Mouse (Mus musculus) lung, adult 2 months (tissue): ENCODE results near the gene Mark3. TPM values are rescaled to one million over a fixed set of nuclear protein-coding genes. Genes with fewer than 3 reads are reported as not detected.

Experiments
- DNase-seq: peaks from one replicate; pipeline ENCODE4 v3.0.0; 2022
- H3K4me1 ChIP-seq: fragments of 200-500 bp; 2 replicates; pipeline ENCODE4 v1.6.1; 2011; ENCODE audit warnings: low read length; ENCODE audit not compliant: control insufficient read depth, insufficient read depth
- H3K4me3 ChIP-seq: fragments of 200-500 bp; replicated peaks from 2 replicates; pipeline ENCODE3; 2011; ENCODE audit warnings: low read depth, mild to moderate bottlenecking, control low read depth, low read length; ENCODE audit errors: extremely low read depth
- CTCF ChIP-seq: fragments of 200-500 bp; IDR thresholded peaks from 2 replicates; pipeline ENCODE4 v1.5.1; 2011; ENCODE audit warnings: mild to moderate bottlenecking, low read length, control low read depth; ENCODE audit not compliant: insufficient read depth
- POLR2A ChIP-seq: fragments of 200-500 bp; IDR thresholded peaks from 2 replicates; pipeline ENCODE4 v1.6.1; 2011; ENCODE audit warnings: low read depth, mild to moderate bottlenecking, control low read depth, low read length, borderline replicate concordance; ENCODE audit errors: extremely low read depth
- WGBS: fragments of 180-500 bp; shearing (Covaris S2); methylation state at CpG from one replicate; pipeline ENCODE4 v1.1.7; 2018; 5-methylcytosine and 5-hydroxymethylcytosine counted together
- polyA plus RNA-seq: library from polyadenylated mRNA; depleted of rRNA; stranded (reverse); fragments of >200 nt; gene quantifications from 2 replicates; pipeline ENCODE4 v1.2.3, GENCODE M21; 2012; rRNA removed

Gene Mark3
- polyA plus RNA-seq, 1 experiment = 27.7 TPM

DNA sequence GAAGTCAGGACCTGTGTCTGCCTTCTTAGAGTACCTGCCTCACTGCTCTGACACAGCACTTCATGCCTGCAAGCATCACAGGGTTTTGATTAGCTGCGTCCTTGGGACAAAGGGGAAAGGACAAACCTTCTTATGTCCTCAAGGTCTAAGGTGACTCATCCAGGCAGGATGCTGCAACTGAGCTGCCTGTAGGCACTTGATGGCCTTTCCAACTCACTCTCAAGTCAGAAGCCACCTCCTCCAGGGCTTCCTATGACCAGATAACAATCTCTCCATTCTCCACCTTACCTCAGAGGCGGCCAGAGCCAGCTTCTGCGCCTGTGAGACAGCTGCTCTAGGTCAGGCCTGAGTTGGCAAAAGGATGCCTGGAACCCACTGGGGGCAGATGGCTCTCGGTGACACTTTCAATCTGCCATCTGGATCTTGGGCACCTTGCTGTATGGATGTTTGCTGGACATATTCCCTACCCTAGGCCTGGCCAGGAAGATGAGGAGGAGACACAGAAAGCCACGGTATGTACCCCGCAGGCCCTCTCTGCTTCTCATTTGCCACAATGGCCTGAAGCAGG, 124.1 kb downstream of the Mark3 start:
- 69% methylated on average over 6 of the region's 6 CpGs for WGBS

DNA sequence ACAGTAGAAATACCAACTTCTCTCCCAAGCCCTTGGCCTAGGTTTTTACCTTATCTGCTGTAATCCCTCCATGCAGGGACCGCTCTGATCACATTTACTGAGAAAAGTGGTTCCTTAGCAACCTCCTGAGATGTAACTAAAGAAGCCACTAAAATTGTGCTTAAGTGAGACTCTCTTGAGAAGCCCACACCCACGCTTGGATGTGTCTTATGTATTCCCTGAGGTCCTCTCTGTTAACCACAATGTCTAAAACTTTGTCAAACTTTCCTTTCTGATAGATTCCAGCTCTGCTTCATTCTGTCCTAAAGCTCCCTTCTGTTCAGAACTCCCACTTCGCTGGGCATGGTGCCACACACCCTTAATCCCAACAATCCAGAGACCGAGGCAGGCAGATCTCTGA, 125.2 kb downstream of the Mark3 start:
- TF ChIP-seq POLR2A (no peak), CTCF (no peak)
- H3K4me1 ChIP-seq = peaks cover 12% of the 10 kb centered on the region
- H3K4me3 ChIP-seq = no peak overlapping the region
- no peak for DNase-seq
- 86% methylated on average over 4 of the region's 4 CpGs for WGBS

More for the DNA sequence above, 124.1 kb downstream of the Mark3 start:
- no peak for DNase-seq
- Histone ChIP-seq H3K4me1 (peaks cover 15% of the 10 kb centered on the region), H3K4me3 (no peak overlapping the region)
- TF ChIP-seq POLR2A (no peak), CTCF (no peak)

DNA sequence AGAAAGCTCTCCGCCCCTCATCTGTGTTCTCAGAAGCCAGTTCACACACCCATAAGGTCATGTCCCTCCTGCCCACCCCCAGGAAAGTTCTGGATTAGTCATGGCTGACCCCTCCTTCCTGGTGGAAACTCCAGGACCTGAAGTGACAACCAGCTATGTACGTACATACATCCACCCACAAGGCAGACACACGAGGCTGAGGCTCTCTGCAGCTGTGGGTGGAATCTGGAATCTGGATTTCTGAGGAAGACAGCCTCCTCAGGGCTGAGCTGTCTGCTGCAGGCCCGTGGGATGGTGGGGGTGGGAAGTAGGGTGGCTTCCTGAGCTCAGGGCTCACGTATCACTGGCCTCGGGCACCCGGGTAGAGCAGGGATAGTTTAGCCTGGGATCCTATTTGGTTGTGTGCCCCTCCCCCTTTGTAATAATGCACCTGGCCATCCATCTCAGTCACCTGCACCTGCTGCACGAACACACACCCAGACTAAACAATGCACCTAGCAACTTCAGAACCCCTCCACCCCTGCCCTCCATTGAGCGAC, 126.7 kb downstream of the Mark3 start:
- Histone ChIP-seq H3K4me1 (peaks cover 16% of the 10 kb centered on the region), H3K4me3 (no peak overlapping the region)
- 61% methylated on average over 9 of the region's 9 CpGs for whole genome bisulfite sequencing
- DNase-seq = no peak
- no peak for TF ChIP-seq POLR2A
- no peak for TF ChIP-seq CTCF

DNA sequence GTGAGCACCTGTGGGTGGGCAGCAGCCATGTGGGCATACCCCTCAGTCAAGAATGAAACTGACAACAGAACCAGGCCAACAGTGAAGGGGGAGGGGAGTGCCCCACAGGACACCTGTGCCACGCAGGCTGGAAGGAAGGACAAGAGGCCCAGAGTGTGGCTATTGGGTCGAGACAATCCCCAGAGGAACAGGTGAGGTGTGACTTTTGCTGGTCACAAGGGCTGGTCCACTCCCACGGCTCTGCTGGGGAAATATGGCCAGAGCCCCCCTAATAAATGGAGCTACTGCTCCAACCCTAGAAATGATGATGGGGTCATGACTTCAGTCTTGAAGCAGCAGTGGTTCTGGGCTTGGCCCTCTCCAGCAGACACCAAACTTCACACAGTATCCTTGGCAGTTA, 129.0 kb downstream of the Mark3 start:
- TF ChIP-seq POLR2A (no peak), CTCF (no peak)
- Histone ChIP-seq H3K4me1 (peaks cover 17% of the 10 kb centered on the region), H3K4me3 (no peak overlapping the region)
- WGBS = 77% methylated on average over 3 of the region's 3 CpGs
- no peak for DNase-seq

DNA sequence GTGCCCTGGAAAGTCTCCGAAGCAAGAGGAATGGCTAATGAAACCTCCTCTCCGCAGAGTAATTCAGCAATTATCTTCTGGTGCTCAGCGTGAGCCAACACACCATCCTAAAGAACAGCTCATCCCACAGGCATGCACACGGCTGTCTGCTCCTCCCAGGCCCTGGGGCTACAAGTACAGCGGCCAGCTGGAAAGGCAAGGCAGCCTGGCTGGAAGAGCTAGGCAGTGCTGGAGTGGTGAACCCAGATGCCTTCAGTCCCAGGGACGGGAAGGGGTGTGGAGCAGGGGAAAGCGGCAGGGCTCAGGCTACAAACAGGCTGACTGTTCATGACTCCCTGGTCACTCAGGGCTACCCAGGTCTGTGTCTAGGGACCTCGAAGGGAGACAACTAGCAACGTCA, 130.3 kb downstream of the Mark3 start:
- no peak for DNase-seq
- TF ChIP-seq CTCF (no peak), POLR2A (peak; percentile 47; the same call in 1 of the 2 replicates)
- H3K4me1 ChIP-seq = peaks cover 17% of the 10 kb centered on the region
- 33% methylated on average over 9 of the region's 9 CpGs for WGBS
- no peak overlapping the region for H3K4me3 ChIP-seq

DNA sequence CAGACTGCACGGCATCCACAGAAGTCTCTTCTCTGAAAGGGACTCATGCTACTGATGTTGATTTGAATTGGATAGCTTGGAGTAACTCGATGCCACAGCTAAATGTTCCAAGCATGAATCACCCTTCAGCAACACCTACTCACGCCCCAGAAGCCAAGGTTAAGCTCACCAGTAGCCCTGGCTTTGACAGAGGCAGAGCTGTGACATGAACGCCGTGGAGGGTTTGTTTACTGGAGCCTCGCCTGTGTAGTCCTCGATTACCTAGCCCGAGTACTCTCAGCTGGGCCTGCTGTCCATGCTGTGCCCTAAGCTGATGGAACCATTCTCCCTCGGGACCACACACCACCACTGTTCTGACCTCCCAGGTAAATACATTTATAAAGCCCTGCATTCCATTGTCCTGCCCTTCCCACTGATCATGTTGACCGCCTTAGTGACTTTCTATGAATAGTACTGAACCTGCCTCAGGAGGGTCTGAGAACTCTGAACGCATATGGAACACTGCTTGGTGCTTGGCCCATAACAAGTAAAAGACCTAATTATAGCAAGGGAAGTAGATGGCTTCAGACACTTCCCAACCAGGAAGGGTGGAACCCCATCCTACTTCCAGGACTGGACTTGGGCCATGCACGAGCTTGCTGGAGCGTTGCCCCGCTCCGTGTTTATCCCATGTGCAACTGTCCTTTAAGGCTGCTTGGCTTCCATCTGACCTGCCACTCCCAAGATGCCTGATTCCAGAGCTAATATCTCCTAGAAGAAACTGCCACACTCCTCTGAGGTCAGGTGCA, 131.1 kb downstream of the Mark3 start:
- DNase-seq = peak; percentile 66
- Histone ChIP-seq H3K4me1 (peaks cover 17% of the 10 kb centered on the region), H3K4me3 (no peak overlapping the region)
- WGBS = 28% methylated on average over 15 of the region's 15 CpGs
- TF ChIP-seq CTCF = no peak

Other genes with a start within 250 kb of the Mark3 start
- gene Cdc42bpb, start 196.8 kb upstream of the Mark3 start, polyA plus RNA-seq = 305 and 359 TPM in 2 replicates
- not detected in 2 replicates for gene Lbhd2, start 167.7 kb upstream of the Mark3 start, polyA plus RNA-seq
- gene Exoc3l4, start 157.5 kb upstream of the Mark3 start, polyA plus RNA-seq = 34.9 and 46.7 TPM in 2 replicates
- 31.7 and 43.6 TPM in 2 replicates for gene Tnfaip2, start 132.1 kb upstream of the Mark3 start, polyA plus RNA-seq
- 0.12 and 0.31 TPM in 2 replicates for gene Gm266, start 88.7 kb upstream of the Mark3 start, polyA plus RNA-seq
- 48.5 and 68.3 TPM in 2 replicates for gene Eif5, start 36.5 kb upstream of the Mark3 start, polyA plus RNA-seq
- gene Ckb, start 97.8 kb downstream of the Mark3 start, polyA plus RNA-seq = 261 and 274 TPM in 2 replicates
- gene Trmt61a, start 103.6 kb downstream of the Mark3 start, polyA plus RNA-seq = 21.6 and 24.3 TPM in 2 replicates
- 21.4 and 21.9 TPM in 2 replicates for gene Bag5, start 138.7 kb downstream of the Mark3 start, polyA plus RNA-seq
- gene Apopt1, start 138.7 kb downstream of the Mark3 start, polyA plus RNA-seq = 22.5 and 30.9 TPM in 2 replicates
- 101 and 113 TPM in 2 replicates for gene Klc1, start 184.3 kb downstream of the Mark3 start, polyA plus RNA-seq
- 3.2 and 3.6 TPM in 2 replicates for gene Xrcc3, start 239.3 kb downstream of the Mark3 start, polyA plus RNA-seq
- gene Zfyve21, start 239.6 kb downstream of the Mark3 start, polyA plus RNA-seq = 79.8 and 83.4 TPM in 2 replicates